Mouse (Mus musculus): Measurements from ENCODE around the gene Gpr142. TPM values are rescaled to one million over a fixed set of nuclear protein-coding genes. Genes with fewer than 3 reads are reported as not detected.

Gene Gpr142
- polyA plus RNA-seq, 1 experiment from 2014 or later, result not detected

Other genes starting within 250 kb of the Gpr142 start
- gene Rpl38, start 130.4 kb upstream of the Gpr142 start, polyA plus RNA-seq (2016; fragmentation: Nextera tagmentation; extraction: Ambion mirVana), result 839 and 864 TPM in 2 replicates
- gene Ttyh2, start 123.5 kb upstream of the Gpr142 start, polyA plus RNA-seq (2016; fragmentation: Nextera tagmentation; extraction: Ambion mirVana), result 12.3 and 15.1 TPM in 2 replicates
- gene Dnaic2, start 71.5 kb upstream of the Gpr142 start, polyA plus RNA-seq (2016; fragmentation: Nextera tagmentation; extraction: Ambion mirVana), result 1.3 and 2.4 TPM in 2 replicates
- gene Kif19a, start 33.5 kb upstream of the Gpr142 start, polyA plus RNA-seq (2016; fragmentation: Nextera tagmentation; extraction: Ambion mirVana), result 0.45 and 0.73 TPM in 2 replicates
- gene Btbd17, start 3.0 kb upstream of the Gpr142 start, polyA plus RNA-seq (2016; fragmentation: Nextera tagmentation; extraction: Ambion mirVana), result 61.0 and 68.5 TPM in 2 replicates
- 10.4 and 16.8 TPM in 2 replicates for gene Gprc5c, start 52.2 kb downstream of the Gpr142 start, polyA plus RNA-seq (2016; fragmentation: Nextera tagmentation; extraction: Ambion mirVana)
- 0.71 and 0.97 TPM in 2 replicates for gene Cd300a, start 91.1 kb downstream of the Gpr142 start, polyA plus RNA-seq (2016; fragmentation: Nextera tagmentation; extraction: Ambion mirVana)
- 0.08 TPM in 1 of 2 replicates, not detected in the other for gene Cd300lb, start 135.5 kb downstream of the Gpr142 start, polyA plus RNA-seq (2016; fragmentation: Nextera tagmentation; extraction: Ambion mirVana)
- not detected in 2 replicates for gene Cd300c, start 170.2 kb downstream of the Gpr142 start, polyA plus RNA-seq (2016; fragmentation: Nextera tagmentation; extraction: Ambion mirVana)
- 0.10 and 0.11 TPM in 2 replicates for gene Cd300ld, start 191.0 kb downstream of the Gpr142 start, polyA plus RNA-seq (2016; fragmentation: Nextera tagmentation; extraction: Ambion mirVana)
- gene Cd300c2, start 203.0 kb downstream of the Gpr142 start, polyA plus RNA-seq (2016; fragmentation: Nextera tagmentation; extraction: Ambion mirVana), result 0.85 and 1.2 TPM in 2 replicates
- gene Cd300ld2, start 217.3 kb downstream of the Gpr142 start, polyA plus RNA-seq (2016; fragmentation: Nextera tagmentation; extraction: Ambion mirVana), result not detected in 2 replicates
- not detected in 2 replicates for gene Cd300ld4, start 228.1 kb downstream of the Gpr142 start, polyA plus RNA-seq (2016; fragmentation: Nextera tagmentation; extraction: Ambion mirVana)
- gene Cd300ld5, start 238.8 kb downstream of the Gpr142 start, polyA plus RNA-seq (2016; fragmentation: Nextera tagmentation; extraction: Ambion mirVana), result not detected in 2 replicates
- not detected in 2 replicates for gene Cd300ld3, start 249.5 kb downstream of the Gpr142 start, polyA plus RNA-seq (2016; fragmentation: Nextera tagmentation; extraction: Ambion mirVana)

All from midbrain, embryonic 12.5 days (tissue).